Mouse (Mus musculus): ENCODE data around the gene Zfand2a.

- no peak for TF ChIP-seq POLR2A (IDR thresholded peaks at IDR 0.05; ENCODE audit: insufficient read depth, low read depth, low read length)
- TF ChIP-seq CTCF (IDR thresholded peaks at IDR 0.05; ENCODE audit: insufficient read depth, low read depth, low read length) = no peak
Measured at GRCm38 (mm10) chr5:139493690-139494089, 9.3 kb upstream of the Zfand2a start.
